Mouse (Mus musculus) heart, embryonic 14.5 days (tissue): Measurements from ENCODE around the gene Lmbr1. TPM values are rescaled to one million over a fixed set of nuclear protein-coding genes. Genes with fewer than 3 reads are reported as not detected.

Experiments
- ATAC-seq: fragments of 200-750 bp; cut with Nextera tagmentation; 2 replicates; pipeline ENCODE4 v1.8.0; 2017; ENCODE audit warnings: low read depth, moderate TSS enrichment; ENCODE audit not compliant: insufficient number of reproducible peaks, insufficient read depth, low FRiP score
- H3K27ac ChIP-seq, 2 experiments: fragments of 200-500 bp in 1 of 2; fragments of 300-500 bp in 1 of 2; sonication (generic) in 1 of 2; replicated peaks in 1 of 2; 2 replicates each; pipeline ENCODE4 v1.5.1; 2012 to 2014; ENCODE audit warnings: low read depth in 2 of 2, low read length in 2 of 2, control low read depth in 1 of 2, mild to moderate bottlenecking in 1 of 2, mixed read lengths in 1 of 2; ENCODE audit not compliant: control insufficient read depth in 1 of 2, insufficient read depth in 1 of 2
- H3K27me3 ChIP-seq: fragments of 300-500 bp; sonication (generic); 2 replicates; pipeline ENCODE4 v1.6.1; 2014; ENCODE audit warnings: mild to moderate bottlenecking, low read length, control low read depth; ENCODE audit not compliant: control insufficient read depth, insufficient read depth
- H3K36me3 ChIP-seq: fragments of 300-500 bp; sonication (generic); 2 replicates; pipeline ENCODE4 v1.6.1; 2014; ENCODE audit warnings: mild to moderate bottlenecking, control low read depth, low read length, mixed read lengths; ENCODE audit not compliant: control insufficient read depth, insufficient read depth
- H3K4me1 ChIP-seq, 2 experiments: fragments of 200-500 bp in 1 of 2; fragments of 300-500 bp in 1 of 2; sonication (generic) in 1 of 2; 2 replicates each; pipeline ENCODE4 v1.6.1; 2012 to 2014; ENCODE audit warnings: low read length in 2 of 2, control low read depth in 1 of 2, mixed read lengths in 1 of 2; ENCODE audit not compliant: control insufficient read depth in 2 of 2, insufficient read depth in 2 of 2
- H3K4me2 ChIP-seq: fragments of 300-500 bp; sonication (generic); 2 replicates; pipeline ENCODE4 v1.6.1; 2014; ENCODE audit warnings: mild to moderate bottlenecking, low read length
- H3K4me3 ChIP-seq, 2 experiments: fragments of 200-500 bp in 1 of 2; fragments of 300-500 bp in 1 of 2; sonication (generic) in 1 of 2; 2 replicates each; pipeline ENCODE4 v1.5.1; 2012 to 2014; ENCODE audit warnings: low read length in 2 of 2, mild to moderate bottlenecking in 2 of 2, control low read depth in 1 of 2, low read depth in 1 of 2, moderate library complexity in 1 of 2; ENCODE audit not compliant: control insufficient read depth in 1 of 2, insufficient read depth in 1 of 2
- H3K9ac ChIP-seq: fragments of 300-500 bp; sonication (generic); 2 replicates; pipeline ENCODE4 v1.6.1; 2014; ENCODE audit warnings: mild to moderate bottlenecking, low read length
- H3K9me3 ChIP-seq: fragments of 300-500 bp; sonication (generic); 2 replicates; pipeline ENCODE4 v1.6.1; 2016; ENCODE audit warnings: low read length, control low read depth; ENCODE audit not compliant: control insufficient read depth
- WGBS: fragments of 180-500 bp; shearing (Covaris S2); extraction: QIAGEN DNeasy Blood & Tissue Kit; methylation state at CpG from one replicate; pipeline ENCODE4 v1.1.7; 2014; 5-methylcytosine and 5-hydroxymethylcytosine counted together
- polyA plus RNA-seq: library from polyadenylated mRNA; unstranded; fragments of >200 nt; fragmentation: Nextera tagmentation; extraction: Ambion mirVana; gene quantifications from 2 replicates; pipeline ENCODE4 v1.2.1, GENCODE M21; 2014

The Lmbr1 gene
- polyA plus RNA-seq, 1 experiment from 2014 or later = 21.2 TPM

- H3K27me3 ChIP-seq = no peaks in the 10 kb centered on the region
- no peak overlapping the region for H3K27ac ChIP-seq
- no peaks in the 10 kb centered on the region for H3K36me3 ChIP-seq
- H3K4me2 ChIP-seq = no peak overlapping the region
- H3K9me3 ChIP-seq = no peaks in the 10 kb centered on the region
- WGBS = 64% methylated on average over 2 of the region's 2 CpGs
- no peaks in the 10 kb centered on the region for H3K4me1 ChIP-seq
- no peak overlapping the region for H3K4me3 ChIP-seq
- H3K9ac ChIP-seq = no peak overlapping the region
- ATAC-seq = no peak
These were observed 124.3 kb downstream of the Lmbr1 start for GRCm38 (mm10) chr5:29253876-29254275.

- Histone ChIP-seq H3K4me2 (no peak overlapping the region), H3K4me3 (no peak overlapping the region), H3K36me3 (no peaks in the 10 kb centered on the region), H3K4me1 (no peaks in the 10 kb centered on the region), H3K9me3 (no peaks in the 10 kb centered on the region), H3K27ac (no peak overlapping the region), H3K9ac (no peak overlapping the region), H3K27me3 (no peaks in the 10 kb centered on the region)
- 81% methylated on average over 1 of the region's 1 CpGs for WGBS
- no peak for ATAC-seq
These were observed 126.7 kb downstream of the Lmbr1 start for GRCm38 (mm10) chr5:29251496-29251873.

GRCm38 (mm10) chr5:29250795-29251495, 127.2 kb downstream of the Lmbr1 start:
- Histone ChIP-seq H3K36me3 (no peaks in the 10 kb centered on the region), H3K4me3 (no peak overlapping the region), H3K9ac (no peak overlapping the region), H3K4me2 (no peak overlapping the region), H3K27ac (no peak overlapping the region), H3K27me3 (no peaks in the 10 kb centered on the region), H3K4me1 (no peaks in the 10 kb centered on the region), H3K9me3 (no peaks in the 10 kb centered on the region)
- WGBS = 67% methylated on average over 8 of the region's 8 CpGs
- ATAC-seq = no peak

- Histone ChIP-seq H3K27ac (no peak overlapping the region), H3K36me3 (no peaks in the 10 kb centered on the region), H3K27me3 (no peaks in the 10 kb centered on the region), H3K4me3 (no peak overlapping the region), H3K9me3 (no peaks in the 10 kb centered on the region), H3K4me2 (no peak overlapping the region), H3K9ac (no peak overlapping the region), H3K4me1 (no peaks in the 10 kb centered on the region)
- WGBS = no CpG with 5 or more reads among the region's 1 CpGs
- no peak for ATAC-seq
These were observed 133.4 kb downstream of the Lmbr1 start for GRCm38 (mm10) chr5:29244769-29245168.

- no peak overlapping the region for H3K4me3 ChIP-seq
- no peaks in the 10 kb centered on the region for H3K36me3 ChIP-seq
- H3K27ac ChIP-seq = no peak overlapping the region
- ATAC-seq = no peak
- H3K27me3 ChIP-seq = no peaks in the 10 kb centered on the region
- no peaks in the 10 kb centered on the region for H3K4me1 ChIP-seq
- H3K9me3 ChIP-seq = no peaks in the 10 kb centered on the region
- no peak overlapping the region for H3K4me2 ChIP-seq
- no peak overlapping the region for H3K9ac ChIP-seq
These were observed 139.8 kb downstream of the Lmbr1 start for GRCm38 (mm10) chr5:29238379-29238778.

GRCm38 (mm10) chr5:29230481-29230880, 147.7 kb downstream of the Lmbr1 start:
- Histone ChIP-seq H3K4me3 (no peak overlapping the region), H3K4me1 (no peaks in the 10 kb centered on the region), H3K27me3 (no peaks in the 10 kb centered on the region), H3K9ac (no peak overlapping the region), H3K27ac (no peak overlapping the region), H3K36me3 (no peaks in the 10 kb centered on the region), H3K4me2 (no peak overlapping the region), H3K9me3 (no peaks in the 10 kb centered on the region)
- no peak for ATAC-seq
- 72% methylated on average over 2 of the region's 2 CpGs for WGBS

- H3K27me3 ChIP-seq = no peaks in the 10 kb centered on the region
- ATAC-seq = no peak
- 85% methylated on average over 7 of the region's 7 CpGs for WGBS
- no peak overlapping the region for H3K4me3 ChIP-seq
- no peak overlapping the region for H3K9ac ChIP-seq
- H3K36me3 ChIP-seq = no peaks in the 10 kb centered on the region
- H3K27ac ChIP-seq = no peak overlapping the region
- H3K4me2 ChIP-seq = no peak overlapping the region
- H3K9me3 ChIP-seq = no peaks in the 10 kb centered on the region
- no peaks in the 10 kb centered on the region for H3K4me1 ChIP-seq
These were observed 154.1 kb downstream of the Lmbr1 start for GRCm38 (mm10) chr5:29224089-29224488.

GRCm38 (mm10) chr5:29217997-29218396, 160.2 kb downstream of the Lmbr1 start:
- Histone ChIP-seq H3K9me3 (no peaks in the 10 kb centered on the region), H3K27ac (no peak overlapping the region), H3K4me1 (no peaks in the 10 kb centered on the region), H3K36me3 (no peaks in the 10 kb centered on the region), H3K9ac (no peak overlapping the region), H3K4me2 (no peak overlapping the region), H3K27me3 (no peaks in the 10 kb centered on the region), H3K4me3 (no peak overlapping the region)
- WGBS = 25% methylated on average over 3 of the region's 3 CpGs
- ATAC-seq = no peak
